Mouse (Mus musculus): ENCODE results near the gene Mcm3.

Gene Mcm3

DNA sequence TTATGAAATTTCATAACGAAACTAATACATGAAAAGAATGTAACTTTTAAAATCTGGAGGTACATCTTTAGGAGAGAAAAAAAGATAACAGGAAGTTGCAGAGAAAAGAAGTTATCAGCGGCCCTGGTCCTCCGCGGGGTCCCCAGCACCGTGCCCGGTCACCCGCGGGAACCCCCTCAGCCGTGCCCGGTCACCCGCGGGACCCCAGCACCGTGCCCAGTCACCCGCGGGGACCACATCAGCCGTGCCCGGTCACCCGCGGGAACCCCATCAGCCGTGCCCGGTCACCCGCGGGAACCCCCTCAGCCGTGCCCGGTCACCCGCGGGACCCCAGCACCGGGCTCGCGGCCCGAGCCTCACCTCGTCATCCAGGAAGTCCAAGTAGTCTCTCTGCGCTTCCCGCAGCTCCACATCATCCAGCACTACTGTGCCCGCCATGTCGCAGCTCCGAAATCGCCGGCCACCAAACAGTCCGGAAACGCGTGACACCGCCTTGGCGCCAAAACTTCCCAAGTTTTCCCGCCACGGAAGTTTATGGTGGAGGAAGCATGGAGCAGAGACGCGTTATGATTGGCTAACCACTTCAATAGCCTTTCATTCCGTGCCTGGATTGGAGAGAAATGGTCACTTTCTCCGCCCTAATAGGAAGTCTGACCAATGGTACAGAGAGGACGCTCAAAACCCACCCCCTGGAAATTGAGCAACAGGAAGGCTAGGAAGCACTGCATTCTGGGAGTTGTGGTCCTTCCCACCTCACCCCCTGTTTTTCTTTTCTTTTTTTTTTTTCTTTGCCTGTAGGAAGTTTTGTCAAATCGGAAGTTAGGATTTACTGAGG lies at the start of gene Mcm3:
Gene Mcm3, minus strand, starts transcription at position 542 of the 835 bp plus-strand sequence.
- DNase-seq (ENCODE audit: low read depth, low spot score), result peak; percentile 97

DNA sequence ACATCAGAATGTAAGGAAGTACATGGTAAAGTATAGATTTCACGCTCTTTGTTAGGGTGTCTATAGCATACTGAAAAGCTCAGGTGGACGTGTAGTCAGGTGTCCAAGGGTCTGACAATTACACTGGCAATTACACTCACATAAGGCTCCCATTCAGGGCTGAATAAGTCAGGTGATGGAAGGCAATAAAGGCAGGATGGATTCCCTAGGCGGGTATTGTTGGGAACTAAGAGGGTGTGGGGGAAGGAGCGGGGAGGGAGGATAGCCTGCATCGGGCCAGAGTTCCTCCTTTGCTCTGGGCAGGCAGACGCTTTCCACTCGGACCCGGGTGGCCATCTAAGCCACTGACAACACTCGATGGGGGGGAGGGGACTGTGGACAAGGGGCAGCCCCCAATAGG lies 47.9 kb upstream of the Mcm3 start:
- DNase-seq (ENCODE audit: low read depth, low spot score), result no peak

DNA sequence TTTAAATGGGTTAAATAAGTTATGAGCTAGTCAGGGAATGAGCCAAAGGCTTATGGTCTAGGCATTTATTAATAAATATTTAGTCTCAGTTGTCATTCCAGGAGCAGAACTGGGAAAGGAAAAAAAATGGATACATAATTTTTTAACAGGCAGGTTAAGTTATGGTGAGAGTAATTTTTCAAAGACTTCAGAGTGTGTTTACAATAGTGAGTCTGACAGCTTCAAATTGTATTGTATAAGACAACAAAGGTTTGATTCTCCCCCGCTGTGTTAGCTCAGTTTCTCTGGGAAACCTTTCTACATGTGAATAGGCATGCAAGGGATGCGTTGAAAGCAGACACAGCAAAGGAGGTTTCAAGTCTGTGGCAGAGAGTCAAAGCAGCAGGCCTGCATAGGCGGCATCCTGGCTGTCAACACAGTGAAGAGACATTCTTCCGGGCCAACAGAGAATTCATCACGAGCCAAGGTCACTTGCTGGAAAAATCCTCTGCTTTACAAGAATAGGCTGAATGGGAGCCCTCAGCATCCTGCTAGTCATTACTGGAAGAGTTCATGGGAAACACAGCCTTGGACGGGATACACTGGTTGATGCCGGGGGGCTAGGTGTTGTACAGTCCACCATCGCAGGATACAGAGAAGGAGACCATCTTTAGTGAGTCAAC lies 47.3 kb upstream of the Mcm3 start:
- DNase-seq (ENCODE audit: low read depth, low spot score), result no peak

- no peak for DNase-seq (ENCODE audit: low read depth, low spot score)
These were observed 43.5 kb upstream of the Mcm3 start for GRCm38 (mm10) chr1:20863452-20864172.

GRCm38 (mm10) chr1:20861865-20862264 lies 41.8 kb upstream of the Mcm3 start:
- DNase-seq (ENCODE audit: low read depth, low spot score), result no peak

DNA sequence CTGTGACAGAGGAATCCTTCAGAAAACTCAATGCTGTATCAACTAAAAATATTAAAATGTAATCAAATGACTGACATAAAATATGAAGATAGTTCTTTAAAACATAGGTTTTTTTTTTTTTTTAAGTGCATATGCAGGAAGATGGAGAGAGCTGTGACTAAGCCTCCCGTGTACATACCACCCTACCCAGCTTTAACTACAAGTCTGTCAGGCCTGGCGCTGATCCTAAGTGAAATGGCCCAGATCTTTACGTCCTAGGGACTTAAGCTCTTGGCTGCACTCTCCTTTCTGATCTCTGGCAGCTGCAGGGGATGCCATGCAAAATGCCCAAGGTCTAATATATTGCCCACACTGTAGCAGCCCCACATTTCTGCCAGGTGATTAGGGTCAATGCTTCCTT lies 40.7 kb upstream of the Mcm3 start:
- no peak for DNase-seq (ENCODE audit: low read depth, low spot score)

DNA sequence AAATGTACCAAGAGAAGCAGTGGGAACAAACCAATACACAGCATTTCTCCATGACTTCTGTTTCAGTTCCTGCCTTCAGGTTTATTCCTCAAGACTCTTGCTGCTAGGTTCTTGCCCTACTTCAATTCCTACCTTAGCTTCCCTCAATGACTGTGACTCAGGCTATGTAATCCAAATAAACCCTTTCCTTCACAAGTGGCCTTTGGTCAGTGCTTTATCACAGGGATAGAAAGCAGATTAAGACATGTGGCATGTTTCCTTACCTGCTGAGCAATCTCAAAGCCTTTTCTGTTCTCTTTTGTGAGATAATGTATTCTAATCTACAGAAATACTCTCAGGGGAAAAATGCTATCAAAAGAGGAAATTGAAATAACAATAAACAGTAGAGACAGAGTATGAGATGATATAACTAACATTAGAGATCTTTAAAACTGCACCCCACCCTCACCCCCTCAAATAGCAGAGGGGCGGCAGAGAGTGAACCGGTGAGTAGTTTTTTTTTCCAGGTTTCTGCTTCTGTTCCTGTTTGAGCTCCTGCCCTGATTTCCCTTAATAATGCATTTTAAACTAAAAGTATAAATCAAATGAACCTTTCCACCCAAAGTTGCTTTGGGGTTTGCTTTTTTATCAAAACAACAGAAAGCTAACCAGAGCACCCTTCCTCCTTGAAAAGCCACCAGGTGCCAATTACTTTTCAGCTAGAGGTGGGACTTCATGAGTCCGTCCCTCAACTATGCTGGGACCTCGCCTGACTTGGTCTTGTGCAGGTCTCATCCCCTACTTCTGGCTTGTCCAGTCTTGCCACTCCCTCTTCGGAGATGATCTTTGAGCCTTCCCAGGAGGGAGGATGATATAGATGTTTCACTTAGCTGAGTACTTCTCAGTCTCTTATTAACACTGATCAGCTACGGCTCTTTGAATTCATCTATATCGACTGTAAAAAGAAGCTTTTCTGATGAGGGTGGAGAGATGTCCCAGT lies 37.1 kb upstream of the Mcm3 start:
- DNase-seq (ENCODE audit: low read depth, low spot score), result no peak

DNA sequence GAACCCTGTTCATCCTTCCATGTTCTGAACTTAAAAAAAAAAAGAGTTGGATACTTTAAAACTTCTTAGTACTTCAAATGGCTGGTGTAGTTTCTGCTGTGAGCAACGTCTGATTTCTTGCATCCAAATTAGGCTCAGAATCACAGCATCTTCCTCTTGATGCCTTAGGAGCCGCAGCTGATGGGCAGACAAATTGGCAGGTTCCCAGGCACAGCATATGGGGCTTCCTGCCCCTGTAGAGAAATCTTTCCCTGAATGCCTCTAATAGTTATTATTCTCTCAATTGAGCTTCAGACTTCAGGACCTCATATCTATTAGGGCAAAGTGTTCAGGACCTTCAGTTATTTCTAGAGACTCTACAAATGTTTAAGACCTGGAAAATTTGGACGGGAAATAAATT lies 19.8 kb upstream of the Mcm3 start:
- no peak for DNase-seq (ENCODE audit: low read depth, low spot score)

- no peak for DNase-seq (ENCODE audit: low read depth, low spot score)
These were observed 16.5 kb upstream of the Mcm3 start for GRCm38 (mm10) chr1:20836551-20837125.

DNA sequence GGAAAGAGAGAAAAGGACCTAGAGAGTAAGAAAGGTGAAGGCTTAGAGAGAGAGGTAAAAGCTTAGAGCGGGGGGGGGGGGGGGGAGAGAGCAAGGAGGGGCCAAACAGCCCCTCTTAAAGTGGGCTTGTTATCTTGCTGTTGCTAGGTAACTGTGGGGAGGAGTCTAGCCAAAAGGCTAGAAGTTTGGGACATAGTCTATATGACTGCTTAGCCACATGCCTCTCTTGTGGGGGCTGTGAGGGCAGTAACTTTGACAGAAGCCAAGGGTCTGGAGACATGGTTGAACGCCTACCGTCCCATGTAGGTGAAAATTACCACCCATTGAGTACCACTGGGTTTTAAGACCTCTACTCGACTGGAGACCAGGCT lies 13.0 kb upstream of the Mcm3 start:
- no peak for DNase-seq (ENCODE audit: low read depth, low spot score)

- no peak for DNase-seq (ENCODE audit: low read depth, low spot score)
These were observed 12.5 kb upstream of the Mcm3 start for GRCm38 (mm10) chr1:20832473-20833140.

- DNase-seq (ENCODE audit: low read depth, low spot score), result no peak
These were observed 10.4 kb upstream of the Mcm3 start for GRCm38 (mm10) chr1:20830546-20830945.

DNA sequence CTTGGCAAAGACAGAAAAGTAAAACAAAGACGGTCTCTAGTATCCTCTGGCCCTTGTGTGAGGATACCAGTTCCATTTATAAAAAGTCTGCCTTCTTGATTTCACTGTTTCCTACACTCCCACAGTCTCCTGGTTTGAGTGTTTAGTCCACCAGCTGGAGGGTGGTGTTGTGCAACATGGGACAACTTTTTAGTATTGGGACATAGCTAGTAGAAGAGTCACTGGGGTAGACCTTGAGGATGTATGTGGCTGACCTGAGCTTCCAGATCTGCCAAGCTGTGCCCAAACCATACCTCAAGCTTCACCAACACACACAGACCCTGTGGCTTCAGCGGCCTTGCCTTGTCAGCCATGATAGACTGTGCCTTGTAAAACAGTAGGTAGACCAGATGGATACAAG lies 7.9 kb upstream of the Mcm3 start:
- DNase-seq (ENCODE audit: low read depth, low spot score), result no peak

DNA sequence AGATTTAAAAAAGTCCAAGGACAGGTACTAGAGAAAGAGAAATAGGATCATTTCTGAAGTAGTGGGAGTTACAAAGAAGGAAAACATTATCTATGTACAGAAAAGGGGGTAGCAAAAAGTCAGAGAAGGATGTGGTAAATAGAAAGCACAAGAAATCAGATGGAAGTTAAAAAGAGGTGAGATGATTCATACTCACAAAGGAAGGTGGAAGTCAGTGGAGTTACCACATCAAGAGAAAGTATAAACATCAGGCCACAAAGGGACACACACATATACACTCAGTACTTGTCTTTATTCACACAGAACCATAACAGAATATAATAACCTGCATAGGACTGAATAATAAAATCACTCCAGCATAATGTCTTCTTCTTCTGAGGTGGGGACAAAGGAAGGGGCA lies 4.9 kb upstream of the Mcm3 start:
- no peak for DNase-seq (ENCODE audit: low read depth, low spot score)

DNA sequence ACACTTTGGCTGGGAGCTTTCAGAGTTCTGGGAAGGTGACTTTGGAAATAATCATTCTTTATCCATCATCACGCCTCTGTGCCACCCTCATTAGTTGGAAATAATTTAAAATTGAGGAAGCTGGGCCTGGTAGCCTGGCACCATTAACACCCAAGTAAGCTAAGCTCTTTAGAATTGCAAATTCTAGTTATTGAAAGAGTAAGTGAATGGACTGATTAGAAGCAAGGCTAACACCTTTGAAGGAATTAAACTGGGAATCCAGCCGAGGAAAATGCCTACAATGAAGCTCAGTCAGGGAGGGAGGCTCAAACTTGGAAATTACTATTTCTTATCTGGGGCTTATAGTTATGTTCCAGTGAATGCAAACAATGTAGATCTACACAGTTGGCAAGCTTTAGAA lies 3.8 kb upstream of the Mcm3 start:
- no peak for DNase-seq (ENCODE audit: low read depth, low spot score)

GRCm38 (mm10) chr1:20823471-20823870 lies 3.4 kb upstream of the Mcm3 start:
- DNase-seq (ENCODE audit: low read depth, low spot score), result no peak

DNA sequence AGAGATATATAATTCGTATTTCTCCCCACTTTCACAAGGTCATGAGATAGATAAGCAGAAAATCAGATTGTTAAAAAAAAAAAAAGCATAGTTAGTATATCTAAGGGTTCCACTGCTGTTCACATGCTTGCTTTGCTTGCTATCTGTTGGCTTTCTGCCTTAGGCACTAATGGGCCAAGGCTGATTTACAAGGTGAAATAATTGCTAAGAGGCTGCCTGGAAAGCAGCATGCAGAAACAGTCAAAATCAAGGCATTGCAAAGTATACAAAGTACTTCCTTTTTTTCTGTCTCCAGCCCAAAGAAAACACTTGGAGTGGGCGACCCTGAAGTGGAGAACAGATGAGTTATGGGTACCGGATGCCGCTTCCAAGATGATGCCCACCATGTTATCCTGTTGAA lies 847 bp upstream of the Mcm3 start:
- no peak for DNase-seq (ENCODE audit: low read depth, low spot score)

- no peak for DNase-seq (ENCODE audit: low read depth, low spot score)
These were observed 2.5 kb downstream of the Mcm3 start for GRCm38 (mm10) chr1:20817596-20817995.

DNA sequence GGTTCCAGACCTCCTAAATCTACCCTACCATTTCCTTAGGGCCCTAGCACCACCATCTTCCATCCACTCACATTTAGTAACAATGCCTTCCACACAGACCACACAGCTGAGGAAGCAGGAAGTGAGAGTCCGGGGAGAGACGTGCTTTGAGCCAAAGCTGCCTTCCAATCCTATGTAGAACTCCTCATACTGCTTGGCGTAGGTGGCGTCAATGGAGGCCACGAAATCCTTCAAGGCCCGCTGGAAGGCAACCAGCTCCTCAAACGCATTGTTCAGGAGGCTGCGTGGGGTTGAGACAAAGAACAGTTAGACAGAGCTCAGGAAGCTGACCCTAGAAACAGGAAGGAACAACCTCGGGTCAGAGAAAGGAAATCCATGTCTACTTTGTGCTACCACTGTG lies 2.9 kb downstream of the Mcm3 start:
- DNase-seq (ENCODE audit: low read depth, low spot score), result no peak

GRCm38 (mm10) chr1:20814521-20814920 lies 5.6 kb downstream of the Mcm3 start:
- DNase-seq (ENCODE audit: low read depth, low spot score), result no peak

DNA sequence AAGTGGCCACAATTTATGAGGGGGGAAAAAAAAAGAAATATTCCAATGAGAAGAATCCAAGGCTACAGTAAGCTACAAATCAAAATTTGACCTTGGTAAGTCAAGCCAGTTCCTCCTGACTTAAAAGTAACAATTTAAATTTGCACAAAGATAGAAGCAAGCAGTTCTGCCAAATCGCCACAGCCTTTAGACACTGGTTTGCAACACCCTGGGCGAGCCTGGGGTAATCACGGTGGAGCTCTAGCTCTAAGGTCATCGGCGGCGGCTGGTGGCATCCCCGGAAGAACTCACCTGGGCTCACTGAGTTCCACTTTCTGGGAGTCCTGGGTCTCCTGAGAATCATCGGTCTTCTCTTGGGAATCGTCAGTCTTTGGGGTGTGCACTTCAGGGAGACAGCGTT lies 15.6 kb downstream of the Mcm3 start:
- DNase-seq (ENCODE audit: low read depth, low spot score), result no peak

Data from telencephalon, adult 2 months (tissue).